Mouse (Mus musculus): ENCODE results near the gene Krcc1.

DNA sequence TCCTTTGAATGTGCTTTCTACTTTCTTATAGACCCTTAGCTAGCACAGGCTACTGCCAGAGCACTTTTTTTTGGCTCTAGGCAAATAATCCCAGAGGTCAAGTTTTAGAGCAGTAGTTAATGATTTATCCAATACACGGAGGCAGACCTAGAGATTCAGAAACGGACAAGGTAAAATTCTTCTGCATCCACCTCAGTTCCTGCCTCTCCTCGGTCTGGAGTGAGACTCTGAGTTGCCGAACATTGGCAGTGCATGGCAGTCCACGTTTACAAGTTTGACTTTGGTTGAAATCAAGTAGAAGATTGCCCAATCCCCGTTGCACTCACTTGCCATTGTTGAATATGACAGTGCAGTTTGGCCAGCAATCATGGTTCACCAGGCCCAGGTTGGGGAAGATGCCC is 34.4 kb upstream of the Krcc1 start:
- TF ChIP-seq CTCF (conservative IDR thresholded peaks at IDR 0.05; ENCODE audit: low read length) (no peak), POU5F1 (IDR thresholded peaks at IDR 0.05; ENCODE audit: borderline replicate concordance, low read length) (no peak), NANOG (IDR thresholded peaks at IDR 0.05; ENCODE audit: borderline replicate concordance, low read length) (no peak)

Measured in E14TG2a.4 (cell line).